Comparison of ENCODE assay signal across 20 mouse cellular contexts in the genomic region with DNA sequence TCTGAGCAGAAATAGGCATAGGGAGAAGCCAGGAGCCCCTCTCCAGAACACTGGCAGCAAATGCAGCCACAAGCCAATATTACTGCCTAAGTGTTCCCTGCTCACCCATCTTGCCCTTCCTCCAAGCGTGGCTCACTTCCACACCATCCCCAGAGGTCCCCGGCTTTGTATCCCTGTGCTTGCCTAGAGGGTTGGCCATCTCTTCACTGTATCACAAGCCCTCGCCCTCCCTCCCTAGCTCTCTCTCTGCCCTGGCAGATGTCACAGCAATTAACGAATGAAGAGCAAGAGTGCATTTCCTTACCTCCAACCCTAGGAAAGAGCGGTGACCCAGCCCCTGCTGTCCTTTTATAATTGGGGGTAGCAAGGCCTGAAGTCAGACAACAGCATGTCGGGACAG. TPM values are rescaled to one million over a fixed set of nuclear protein-coding genes. Genes with fewer than 3 reads are reported as not detected.
"Had no signal": no experiment of that assay in that cellular context is flagged by ENCODE, and none has a peak within 500 bp of the region (broad histone marks: within the 10 kb centered on the region; RNA-seq: fewer than 3 reads in every experiment).

No protein-coding gene starts in this region.

- H3K9ac ChIP-seq: kidney, embryonic 15.5 days; limb, embryonic 13.5 days; liver, embryonic 12.5 days; liver, embryonic 15.5 days; lung, embryonic 15.5 days had no signal

- H3K4me1 ChIP-seq: kidney, embryonic 15.5 days; limb, embryonic 13.5 days; liver, embryonic 12.5 days; liver, embryonic 15.5 days; lung, embryonic 15.5 days had no signal

- ATAC-seq: liver, embryonic 12.5 days had no signal

- H3K27ac ChIP-seq: kidney, embryonic 15.5 days; limb, embryonic 10.5 days; limb, embryonic 13.5 days; liver, embryonic 12.5 days; liver, embryonic 15.5 days; lung, embryonic 15.5 days; midbrain, embryonic 10.5 days had no signal

- H3K4me3 ChIP-seq: kidney, embryonic 15.5 days; limb, embryonic 10.5 days; limb, embryonic 13.5 days; liver, embryonic 12.5 days; liver, embryonic 15.5 days; lung, embryonic 15.5 days; megakaryocyte, embryonic 14.5 days; midbrain, embryonic 10.5 days; myocyte had no signal

- H3K9me3 ChIP-seq: kidney, embryonic 15.5 days; limb, embryonic 10.5 days; limb, embryonic 13.5 days; liver, embryonic 12.5 days; liver, embryonic 15.5 days; lung, embryonic 15.5 days; megakaryocyte, embryonic 14.5 days; midbrain, embryonic 10.5 days had no signal

- DNase-seq: kidney, adult 8-10 months; kidney, postnatal 36 days; layer of hippocampus, postnatal 36 days; liver; lung, adult 18-20 months; lung, postnatal 10 days; lung, postnatal 36 days; midbrain, embryonic 14.5 days; thymus, adult 18-20 months; thymus, postnatal 36 days had no signal

- H3K4me2 ChIP-seq: kidney, embryonic 15.5 days; limb, embryonic 13.5 days; liver, embryonic 12.5 days; liver, embryonic 15.5 days; lung, embryonic 15.5 days had no signal

- H3K36me3 ChIP-seq: kidney, embryonic 15.5 days; limb, embryonic 10.5 days; limb, embryonic 13.5 days; liver, embryonic 12.5 days; liver, embryonic 15.5 days; lung, embryonic 15.5 days; midbrain, embryonic 10.5 days had no signal

- H3K27me3 ChIP-seq: lung, embryonic 15.5 days had no signal

RNA-seq across cellular contexts. Expression of a gene that starts 30.3 kb away (rescaled TPM):
- total RNA-seq: monocyte, adult 5-6 weeks had no signal
- polyA plus RNA-seq: liver, embryonic 12.5 days; myocyte had no signal
